Mouse (Mus musculus) MN1 (cell line): ENCODE data around the gene Zfp772.
"Not testable (repeated sequence)": the region's sequence is repeated elsewhere in the genome, so short reads cannot be mapped to it uniquely, and the experiment has no call there.

Experiments used
- DNase-seq: peaks from one replicate; pipeline ENCODE4 v3.0.0-alpha.2; 2016; ENCODE audit warnings: low spot score

The Zfp772 gene

DNA sequence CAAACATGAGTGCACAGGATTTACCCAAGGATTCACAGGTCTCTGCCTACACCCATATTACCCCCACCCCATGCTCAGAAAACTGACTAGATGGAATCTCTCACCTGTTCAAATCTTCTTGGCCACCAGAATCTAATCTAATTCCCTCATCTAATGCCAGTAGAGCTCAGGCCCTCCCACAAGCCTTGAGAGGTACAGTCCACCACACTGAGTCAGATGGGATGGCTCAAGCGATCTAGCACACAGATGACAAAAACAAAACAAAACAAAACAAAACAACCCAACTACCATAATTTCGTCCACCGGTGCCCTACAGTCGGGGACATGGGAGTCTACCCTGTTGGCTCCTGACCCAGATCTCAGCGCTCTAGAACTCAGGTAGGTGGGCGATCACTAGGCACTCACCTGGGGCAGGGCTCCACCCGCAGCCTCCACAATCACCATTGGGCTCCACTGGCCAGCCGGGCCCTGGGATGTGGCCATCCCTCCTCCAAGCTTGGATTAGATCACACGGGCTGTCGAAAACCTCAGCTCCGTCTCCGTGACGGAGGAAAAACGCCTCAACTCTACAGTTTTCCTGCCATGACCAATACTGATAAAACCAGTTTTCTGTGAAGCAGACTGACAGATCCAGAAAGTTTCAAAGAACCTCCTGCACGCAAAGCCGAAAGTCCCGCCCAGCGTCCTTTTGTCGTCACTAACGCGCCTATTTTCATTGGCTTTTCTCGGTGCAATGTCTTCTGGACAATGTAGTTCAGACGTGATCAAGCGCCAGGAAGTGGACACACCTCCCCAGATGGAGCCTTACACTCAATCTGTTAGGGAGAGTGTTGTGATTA, at the start of gene Zfp772:
Gene Zfp772, minus strand, starts transcription at position 686 of the 839 bp plus-strand sequence.
- peak; percentile 31 for DNase-seq

DNA sequence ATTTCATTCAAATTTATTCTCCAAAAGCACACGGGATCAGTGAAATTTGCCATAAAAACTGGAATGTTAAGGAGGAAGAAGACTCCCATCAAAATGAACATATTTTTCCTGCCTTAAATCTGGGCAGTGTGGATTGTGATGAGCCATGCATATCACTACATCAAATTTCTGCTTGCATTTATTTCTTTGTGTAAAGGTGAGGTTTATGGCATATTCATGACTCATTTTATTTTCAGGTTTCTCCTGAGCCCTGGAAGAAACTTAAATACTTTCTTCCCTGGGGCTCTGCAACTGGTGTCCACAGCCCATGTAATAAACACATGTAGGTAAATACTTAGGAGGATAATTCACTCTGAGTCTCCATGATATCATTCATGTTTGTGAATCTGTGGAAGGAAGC, 37.4 kb upstream of the Zfp772 start, which contains the start of gene Vmn2r29:
Gene Vmn2r29, minus strand, starts transcription at position 101 of the 400 bp plus-strand sequence.
- not testable (repeated sequence) for DNase-seq

DNA sequence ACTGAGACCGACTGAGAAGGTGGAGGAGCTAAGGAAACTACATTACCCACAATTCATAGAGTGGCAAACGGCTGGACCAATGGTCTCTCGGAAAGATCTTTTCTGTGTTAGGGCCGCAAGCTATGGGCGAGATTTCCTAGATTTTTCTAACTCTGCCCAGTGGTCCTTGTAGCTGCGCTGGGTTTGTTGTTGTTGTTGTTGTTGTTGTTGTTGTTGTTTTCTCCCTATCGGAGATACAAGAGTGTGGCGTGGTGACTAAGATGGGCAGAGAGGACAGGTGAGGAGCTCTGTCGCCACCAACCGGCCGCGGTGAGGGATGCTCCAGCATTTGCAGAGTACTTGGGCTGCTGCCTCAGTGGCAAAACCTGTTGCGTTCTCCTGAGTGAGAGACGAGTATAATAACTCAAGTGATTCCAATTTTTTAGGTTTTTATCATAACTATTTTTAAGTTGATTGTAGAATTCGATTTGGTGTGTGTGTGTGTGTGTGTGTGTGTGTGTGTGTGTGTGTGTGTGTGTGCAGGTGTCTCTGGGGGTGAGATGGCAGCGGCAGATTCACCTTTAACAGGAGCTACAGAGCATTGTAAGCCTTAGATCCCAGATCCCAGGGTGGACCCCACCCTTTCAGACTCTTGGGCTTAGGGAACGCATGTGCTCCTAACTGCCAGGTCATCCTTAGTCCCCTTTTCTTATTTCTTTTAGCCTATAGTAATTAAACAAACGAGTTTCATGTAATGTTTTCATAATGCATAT, 21.4 kb downstream of the Zfp772 start:
- DNase-seq, result peak; percentile 57

DNA sequence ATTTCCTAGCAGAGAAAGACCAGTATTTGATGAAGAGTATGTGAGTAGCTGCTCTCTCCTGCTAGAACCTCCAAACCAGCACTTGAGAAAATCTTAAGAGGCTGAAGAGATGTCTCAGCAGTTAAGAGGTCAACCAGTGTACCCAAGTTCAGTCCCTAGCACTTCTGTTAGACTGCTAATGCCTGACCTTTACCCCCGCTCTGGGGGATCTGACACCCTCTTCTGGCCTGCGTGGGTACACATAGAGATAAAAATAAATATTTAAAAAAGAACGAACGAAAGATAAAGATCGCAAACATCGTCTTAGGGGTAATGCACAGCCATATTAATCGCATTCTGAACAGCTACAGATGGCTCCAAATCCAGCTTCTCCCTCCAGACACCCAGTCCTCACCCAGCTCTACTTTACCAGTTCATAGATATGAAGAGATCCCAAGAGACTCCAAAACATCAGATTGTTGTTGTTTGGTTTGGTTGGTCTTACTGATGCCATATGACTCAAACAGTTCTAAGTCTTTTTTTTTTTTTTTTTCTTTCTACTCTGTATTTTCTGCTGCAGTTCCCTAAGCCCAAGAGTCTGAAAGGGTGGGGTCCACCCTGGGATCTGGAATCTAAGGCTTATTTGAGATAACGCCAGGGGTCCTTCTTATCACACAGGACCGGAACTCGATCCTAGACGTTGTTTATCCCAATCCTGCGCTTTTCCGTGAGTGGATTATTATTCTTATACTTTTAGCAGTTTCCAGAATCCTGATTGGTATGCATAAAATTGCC, 22.2 kb downstream of the Zfp772 start:
- DNase-seq, result no peak

DNA sequence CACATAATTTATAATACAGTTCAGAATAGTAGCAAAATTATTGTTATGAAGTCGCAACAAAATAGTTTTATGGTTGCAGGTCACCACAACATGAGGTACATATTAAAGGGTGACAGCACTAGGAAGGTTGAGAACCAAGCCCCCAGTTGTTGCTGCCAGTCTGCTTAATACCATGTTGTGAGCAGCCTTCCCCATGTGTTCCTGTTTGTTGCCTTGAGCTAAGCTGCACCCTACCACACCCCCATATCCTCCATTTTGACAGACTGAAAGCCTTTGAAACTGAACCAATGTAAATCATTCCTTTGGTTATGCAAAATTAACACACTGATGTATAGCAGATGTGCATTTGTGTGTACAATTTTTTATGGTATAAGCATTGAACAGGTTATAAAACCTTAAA, 23.9 kb downstream of the Zfp772 start:
- no peak for DNase-seq

DNA sequence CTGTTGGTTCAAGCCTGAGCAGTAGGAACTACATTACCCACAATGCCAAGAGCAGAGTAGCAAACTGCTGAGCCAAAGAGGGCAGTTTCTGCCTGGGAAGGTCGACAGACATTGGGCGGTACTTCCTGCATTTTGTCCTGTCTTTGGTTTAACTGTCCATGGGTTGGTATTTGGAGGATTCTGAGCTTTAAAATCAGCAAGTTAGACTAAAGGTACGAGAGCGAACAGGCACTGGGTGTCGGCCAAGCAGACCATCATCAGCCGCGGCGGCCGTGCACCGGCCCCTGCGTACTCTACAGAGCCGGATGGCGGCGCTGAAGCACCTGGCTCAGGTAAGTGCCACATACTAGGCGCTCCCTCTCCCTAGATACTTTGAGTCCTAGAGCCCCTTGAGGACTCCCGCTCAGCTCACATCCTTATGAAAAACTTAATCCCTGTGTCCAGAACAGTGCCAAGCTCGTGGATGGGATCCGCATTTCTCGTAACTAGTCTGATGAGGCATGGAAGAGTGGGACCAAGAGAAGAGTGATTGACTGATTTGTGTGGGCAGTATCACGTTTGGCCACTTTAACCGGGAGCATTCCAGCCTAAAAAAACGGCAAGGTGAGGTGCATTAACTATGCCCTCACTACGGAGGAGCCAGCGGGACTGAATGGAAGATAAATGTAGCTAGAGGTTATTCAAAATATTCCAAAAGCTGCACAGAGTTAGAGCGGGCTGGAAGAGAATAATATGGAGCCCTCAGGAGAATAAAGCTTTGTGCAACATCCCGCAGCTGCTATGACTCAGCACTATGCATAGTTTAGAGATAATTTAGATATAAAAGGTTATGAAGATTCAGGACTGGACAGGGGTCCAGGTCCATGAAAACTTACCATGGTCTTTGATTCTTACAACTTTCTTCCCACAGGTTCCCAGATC, 38.3 kb downstream of the Zfp772 start, which contains the start of gene Zfp418:
Gene Zfp418, plus strand, starts transcription at position 104 of the 921 bp plus-strand sequence.
- DNase-seq, result peak; percentile 22
